Mouse (Mus musculus): Measurements from ENCODE around the gene Ptcd3.
"Not testable (repeated sequence)": the region's sequence is repeated elsewhere in the genome, so short reads cannot be mapped to it uniquely, and the experiment has no call there.

The Ptcd3 gene

GRCm38 (mm10) chr6:71871396-71871795, 37.2 kb downstream of the Ptcd3 start:
- no peak for DNase-seq (ENCODE audit: low spot score in 2 of 2)

DNA sequence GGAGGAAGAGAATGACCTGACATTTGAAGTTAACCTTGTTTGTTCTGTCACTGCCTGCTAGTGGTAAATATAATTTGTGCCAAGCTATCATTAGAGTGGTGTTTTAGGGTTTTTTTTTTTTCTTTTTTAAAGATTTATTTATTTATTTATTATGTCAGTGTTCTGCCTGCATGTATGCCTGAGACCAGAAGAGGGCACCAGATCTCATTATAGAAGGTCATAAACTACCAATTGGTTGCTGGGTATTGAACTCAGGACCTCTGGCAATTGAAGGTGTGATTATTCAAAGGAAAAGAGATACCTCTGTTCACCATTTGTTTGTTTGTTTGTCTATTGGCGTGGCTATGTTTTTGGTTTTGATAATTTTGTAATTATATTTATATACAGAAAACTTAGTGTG, 39.7 kb downstream of the Ptcd3 start:
- DNase-seq (ENCODE audit: low spot score in 2 of 2): no peak

DNA sequence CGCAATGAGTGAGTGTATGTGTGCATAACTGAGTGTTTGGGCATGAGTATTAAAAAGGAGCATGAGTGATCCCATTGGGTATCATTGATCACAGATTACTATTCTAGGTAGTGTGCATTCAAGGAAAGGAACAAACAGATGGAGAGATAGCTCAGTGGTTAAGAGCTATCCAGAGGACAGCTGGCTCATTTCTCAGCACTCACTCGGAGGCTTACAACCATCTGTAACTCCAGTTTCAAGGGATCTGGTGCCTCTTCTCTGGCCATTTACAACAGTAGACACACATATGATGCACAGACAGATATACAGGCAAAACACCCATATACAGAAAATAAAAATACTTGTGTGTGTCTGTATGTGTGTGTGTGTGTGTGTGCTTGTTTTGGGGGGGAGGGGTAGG, 40.8 kb downstream of the Ptcd3 start:
- DNase-seq (ENCODE audit: low spot score in 2 of 2): no peak

GRCm38 (mm10) chr6:71846906-71847305, 61.6 kb downstream of the Ptcd3 start:
- DNase-seq (ENCODE audit: low spot score in 2 of 2): not testable (repeated sequence)

DNA sequence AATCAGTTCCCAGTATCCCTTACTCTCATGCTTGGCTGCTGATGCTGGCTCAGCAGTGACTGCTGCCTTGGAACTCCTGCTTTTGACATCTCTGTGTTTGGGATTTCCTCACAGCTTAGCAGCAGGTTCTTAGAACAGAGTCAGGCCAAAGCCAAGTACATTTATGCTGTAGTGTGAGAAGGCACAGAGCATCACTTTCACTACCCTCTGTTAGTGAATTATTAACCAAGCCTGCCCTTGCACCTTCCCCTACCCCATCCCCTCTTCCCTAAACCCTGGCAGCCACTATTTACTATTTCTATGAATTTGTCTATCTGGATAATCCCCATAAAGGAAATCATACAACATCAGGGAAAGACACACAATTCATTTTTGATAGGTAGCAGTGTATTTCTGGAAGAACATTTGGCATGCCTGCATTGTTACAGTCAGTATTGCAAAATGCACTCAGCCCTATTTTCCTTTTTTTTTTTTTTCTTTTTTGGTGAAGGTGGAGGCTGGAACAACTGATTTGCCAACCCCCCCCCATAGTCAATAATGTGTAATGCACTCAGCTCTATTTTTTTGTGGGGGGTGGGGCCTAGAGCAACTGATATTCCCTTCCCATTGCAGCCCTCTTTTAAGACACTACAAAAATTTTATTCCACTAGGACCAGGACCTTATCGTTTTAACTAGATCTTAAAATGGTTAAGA, 67.8 kb downstream of the Ptcd3 start:
- no peak for DNase-seq (ENCODE audit: low spot score in 2 of 2)

- DNase-seq (ENCODE audit: low spot score in 2 of 2): no peak
Observed at GRCm38 (mm10) chr6:71839815-71840214, 68.7 kb downstream of the Ptcd3 start.

- DNase-seq (ENCODE audit: low spot score in 2 of 2): no peak
Observed at GRCm38 (mm10) chr6:71836811-71837210, 71.7 kb downstream of the Ptcd3 start.

DNA sequence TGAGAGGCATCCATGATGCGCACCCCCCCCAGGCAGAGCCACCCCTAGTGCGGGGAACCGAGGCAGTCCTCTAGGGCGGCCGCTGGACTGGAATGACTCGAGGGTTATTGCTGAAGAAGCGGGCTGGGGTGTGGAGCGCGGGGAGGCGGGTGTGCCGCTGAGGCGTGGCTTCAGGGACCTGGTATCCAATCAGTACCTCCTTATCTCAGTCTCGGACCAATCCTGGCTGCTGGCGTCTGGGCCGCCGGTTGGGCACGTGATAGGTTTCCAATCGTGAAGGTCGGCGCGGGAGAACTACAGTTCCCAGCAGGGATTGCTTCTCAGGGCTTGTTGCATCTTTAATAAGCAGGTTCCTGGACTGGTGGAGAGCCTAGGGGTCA, 77.0 kb downstream of the Ptcd3 start:
- peak; percentile 97 for DNase-seq (ENCODE audit: low spot score in 2 of 2)

- DNase-seq (ENCODE audit: low spot score in 2 of 2): peak; percentile 95 to 96
Observed at GRCm38 (mm10) chr6:71830690-71831580, 77.6 kb downstream of the Ptcd3 start, which contains the start of gene Immt. Immt (plus strand) TSS chr6:71831331.

Measured in right cerebral cortex, adult 2 months (tissue).